Mouse (Mus musculus): Measurements from ENCODE around the gene Trpv5. TPM values are rescaled to one million over a fixed set of nuclear protein-coding genes. Genes with fewer than 3 reads are reported as not detected.

The Trpv5 gene
- polyA plus RNA-seq, 1 experiment from 2014 or later: not detected

DNA sequence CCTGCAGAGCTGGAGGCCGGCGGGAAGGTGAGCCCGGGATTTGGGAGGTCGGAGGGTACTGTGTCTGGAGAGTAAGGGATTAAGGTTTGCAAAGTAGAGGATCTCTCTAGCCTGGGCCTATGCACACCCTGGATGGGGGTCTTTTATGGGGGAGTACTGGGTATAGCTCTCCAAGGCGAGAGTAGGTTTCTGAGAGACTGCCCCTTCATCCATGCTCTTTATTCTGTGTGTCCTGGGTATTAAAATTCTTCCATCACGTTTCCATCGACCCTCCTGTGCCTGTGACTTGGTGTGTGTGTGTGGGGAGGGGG is 74.8 kb downstream of the Trpv5 start:
- Histone ChIP-seq H3K27me3 (ENCODE audit: control insufficient read depth, insufficient read depth, low read length) (no peaks in the 10 kb centered on the region), H3K36me3 (ENCODE audit: control insufficient read depth, insufficient read depth, low read length) (no peaks in the 10 kb centered on the region), H3K4me2 (ENCODE audit: low read depth, low read length) (peak overlapping the region; percentile 98), H3K4me1 (ENCODE audit: control insufficient read depth, insufficient read depth, low read length) (0 out of 2 replicates have a peak, but pooled peaks cover 13% of the 10 kb centered on the region), H3K9me3 (ENCODE audit: control insufficient read depth, low read length) (no peaks in the 10 kb centered on the region), H3K9ac (replicated peaks; ENCODE audit: low read depth, low read length) (peak overlapping the region; percentile 93), H3K27ac (ENCODE audit: low read depth, low read length) (peak overlapping the region; percentile 88), H3K4me3 (ENCODE audit: low read depth, low read length) (peak overlapping the region; percentile 73)
- WGBS: 2% methylated on average over 7 of the region's 7 CpGs
- peak; percentile 55 for ATAC-seq (ENCODE audit: low read depth)

DNA sequence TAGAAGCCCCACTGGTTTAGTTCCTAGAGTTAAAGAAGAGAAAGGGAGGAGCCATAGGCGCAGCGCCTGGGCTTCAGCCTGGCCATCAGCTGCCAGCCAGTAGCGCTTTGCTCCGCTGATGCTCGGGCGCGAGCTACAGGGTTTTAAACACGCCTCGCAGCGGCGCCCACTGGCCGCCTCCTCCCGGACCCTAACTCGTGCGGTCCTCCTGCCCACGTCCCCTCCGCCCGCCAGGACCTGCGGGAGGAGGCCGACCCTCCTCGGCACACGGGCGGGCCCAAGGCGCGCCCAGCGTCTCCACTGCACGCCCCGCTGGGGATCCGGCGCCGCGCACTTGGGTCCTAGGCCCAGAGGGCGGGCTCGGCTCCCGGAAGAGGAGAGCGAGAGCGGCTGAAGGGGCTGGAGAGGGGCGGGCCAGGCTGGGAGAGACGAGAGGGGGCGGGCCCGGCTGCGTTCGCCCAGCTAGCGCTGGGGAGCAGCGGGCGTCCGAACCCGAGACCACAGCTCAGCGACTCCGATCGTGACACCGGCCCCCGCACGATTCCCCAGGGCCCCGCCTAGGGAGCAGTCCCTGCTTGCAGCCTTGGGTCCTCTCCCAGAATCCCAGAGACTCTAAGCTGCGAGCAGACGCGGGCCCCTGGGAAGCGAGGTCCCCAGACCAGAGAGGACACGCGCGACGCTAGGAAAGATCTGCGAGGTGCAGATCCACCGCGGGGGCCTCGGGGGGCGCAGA is 75.3 kb downstream of the Trpv5 start, which contains the start of gene Ephb6:
Gene Ephb6 (plus strand): TSS at position 422 of the 733 bp plus-strand sequence.
- peak; percentile 94 for ATAC-seq (ENCODE audit: low read depth)
- H3K4me1 ChIP-seq (ENCODE audit: control insufficient read depth, insufficient read depth, low read length): 0 out of 2 replicates have a peak, but pooled peaks cover 13% of the 10 kb centered on the region
- under 1% methylated on average over 67 of the region's 68 CpGs for WGBS

DNA sequence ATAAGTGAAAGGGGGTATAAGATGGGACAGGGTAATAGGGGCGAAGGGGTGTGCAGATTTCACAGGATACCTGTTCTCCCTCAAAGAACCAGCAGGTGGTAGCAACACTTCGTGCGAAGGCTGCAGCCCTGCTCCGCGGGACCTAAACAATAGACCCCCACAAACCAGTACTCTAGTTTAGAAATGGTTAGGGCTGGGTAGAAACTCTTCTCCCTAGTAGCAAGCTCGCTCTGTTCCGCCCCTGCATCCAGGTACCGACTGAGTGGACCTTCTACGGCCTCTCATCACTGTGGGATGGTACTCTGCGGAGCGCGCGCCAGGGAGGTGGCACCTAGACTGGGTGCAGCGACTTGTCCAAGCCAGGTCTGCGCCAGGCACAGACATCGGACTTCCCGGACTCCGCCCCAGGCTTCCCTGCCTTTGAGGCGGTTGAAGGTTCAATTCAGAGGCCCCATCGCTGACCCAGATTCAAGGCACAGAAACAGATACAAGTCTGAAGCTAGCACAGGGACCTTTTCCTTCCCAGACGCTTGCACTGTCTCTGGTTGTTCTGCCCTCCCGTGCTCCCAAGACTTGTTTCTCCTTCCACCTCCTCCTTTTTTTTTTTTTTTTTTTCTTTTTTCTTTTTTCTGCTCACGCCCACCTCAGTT is 76.0 kb downstream of the Trpv5 start:
- Histone ChIP-seq H3K9ac (replicated peaks; ENCODE audit: low read depth, low read length) (peak overlapping the region; percentile 93), H3K4me2 (ENCODE audit: low read depth, low read length) (peak overlapping the region; percentile 98), H3K36me3 (ENCODE audit: control insufficient read depth, insufficient read depth, low read length) (no peaks in the 10 kb centered on the region), H3K4me1 (ENCODE audit: control insufficient read depth, insufficient read depth, low read length) (0 out of 2 replicates have a peak, but pooled peaks cover 13% of the 10 kb centered on the region), H3K27me3 (ENCODE audit: control insufficient read depth, insufficient read depth, low read length) (no peaks in the 10 kb centered on the region), H3K4me3 (ENCODE audit: low read depth, low read length) (peak overlapping the region; percentile 73), H3K9me3 (ENCODE audit: control insufficient read depth, low read length) (no peaks in the 10 kb centered on the region), H3K27ac (ENCODE audit: low read depth, low read length) (peak overlapping the region; percentile 88)
- peak; percentile 79 for ATAC-seq (ENCODE audit: low read depth)
- WGBS: under 1% methylated on average over 23 of the region's 23 CpGs

More for the DNA sequence above, 75.3 kb downstream of the Trpv5 start, which contains the start of gene Ephb6:
- Histone ChIP-seq H3K4me2 (ENCODE audit: low read depth, low read length) (peak within 1 kb of the TSS; percentile 98), H3K27me3 (ENCODE audit: control insufficient read depth, insufficient read depth, low read length) (no peaks in the 10 kb centered on the region), H3K36me3 (ENCODE audit: control insufficient read depth, insufficient read depth, low read length) (no peaks in the 10 kb centered on the region), H3K4me3 (ENCODE audit: low read depth, low read length) (peak within 1 kb of the TSS; percentile 73), H3K27ac (ENCODE audit: low read depth, low read length) (peak within 1 kb of the TSS; percentile 88), H3K9me3 (ENCODE audit: control insufficient read depth, low read length) (no peaks in the 10 kb centered on the region), H3K9ac (replicated peaks; ENCODE audit: low read depth, low read length) (peak within 1 kb of the TSS; percentile 93)

Other genes with a start within 250 kb of the Trpv5 start
- not detected in 2 replicates for gene Gm10334, start 234.6 kb downstream of the Trpv5 start, polyA plus RNA-seq (2014; fragmentation: Nextera tagmentation; extraction: Ambion mirVana)
- not detected in 2 replicates for gene Prss1, start 221.8 kb downstream of the Trpv5 start, polyA plus RNA-seq (2014; fragmentation: Nextera tagmentation; extraction: Ambion mirVana)
- gene Prss2, start 159.0 kb downstream of the Trpv5 start, polyA plus RNA-seq (2014; fragmentation: Nextera tagmentation; extraction: Ambion mirVana): not detected in 2 replicates
- gene Ephb6, start 75.3 kb downstream of the Trpv5 start, polyA plus RNA-seq (2014; fragmentation: Nextera tagmentation; extraction: Ambion mirVana): 30.4 and 40.3 TPM in 2 replicates
- gene Trpv6, start 44.4 kb downstream of the Trpv5 start, polyA plus RNA-seq (2014; fragmentation: Nextera tagmentation; extraction: Ambion mirVana): 1.0 and 1.4 TPM in 2 replicates
- gene Llcfc1, start 3.7 kb upstream of the Trpv5 start, polyA plus RNA-seq (2014; fragmentation: Nextera tagmentation; extraction: Ambion mirVana): not detected in 2 replicates
- 0.31 and 0.37 TPM in 2 replicates for gene Kel, start 23.6 kb upstream of the Trpv5 start, polyA plus RNA-seq (2014; fragmentation: Nextera tagmentation; extraction: Ambion mirVana)
- not detected in 2 replicates for gene Olfr459, start 94.4 kb upstream of the Trpv5 start, polyA plus RNA-seq (2014; fragmentation: Nextera tagmentation; extraction: Ambion mirVana)
- not detected in 2 replicates for gene Pip, start 166.8 kb upstream of the Trpv5 start, polyA plus RNA-seq (2014; fragmentation: Nextera tagmentation; extraction: Ambion mirVana)
- gene Sval2, start 172.2 kb upstream of the Trpv5 start, polyA plus RNA-seq (2014; fragmentation: Nextera tagmentation; extraction: Ambion mirVana): not detected in 2 replicates